Mouse (Mus musculus) left cerebral cortex, adult 18-20 months (tissue): Measurements from ENCODE around the gene Susd1. TPM values are rescaled to one million over a fixed set of nuclear protein-coding genes. Genes with fewer than 3 reads are reported as not detected.

Experiments used
- DNase-seq, 2 experiments: peaks; one replicate each; pipeline ENCODE4 v3.0.0; 2021 to 2022; ENCODE audit warnings: low spot score in 2 of 2, mixed read lengths in 1 of 2
- total RNA-seq, 2 experiments: library from RNA; stranded (reverse); gene quantifications; 2 replicates each; pipeline ENCODE4 v1.2.3; 2021

The Susd1 gene
- total RNA-seq, 2 experiments from 2014 or later: 6.1 to 7.3 TPM

GRCm38 (mm10) chr4:59382131-59382530 is 56.3 kb downstream of the Susd1 start:
- DNase-seq: no peak

DNA sequence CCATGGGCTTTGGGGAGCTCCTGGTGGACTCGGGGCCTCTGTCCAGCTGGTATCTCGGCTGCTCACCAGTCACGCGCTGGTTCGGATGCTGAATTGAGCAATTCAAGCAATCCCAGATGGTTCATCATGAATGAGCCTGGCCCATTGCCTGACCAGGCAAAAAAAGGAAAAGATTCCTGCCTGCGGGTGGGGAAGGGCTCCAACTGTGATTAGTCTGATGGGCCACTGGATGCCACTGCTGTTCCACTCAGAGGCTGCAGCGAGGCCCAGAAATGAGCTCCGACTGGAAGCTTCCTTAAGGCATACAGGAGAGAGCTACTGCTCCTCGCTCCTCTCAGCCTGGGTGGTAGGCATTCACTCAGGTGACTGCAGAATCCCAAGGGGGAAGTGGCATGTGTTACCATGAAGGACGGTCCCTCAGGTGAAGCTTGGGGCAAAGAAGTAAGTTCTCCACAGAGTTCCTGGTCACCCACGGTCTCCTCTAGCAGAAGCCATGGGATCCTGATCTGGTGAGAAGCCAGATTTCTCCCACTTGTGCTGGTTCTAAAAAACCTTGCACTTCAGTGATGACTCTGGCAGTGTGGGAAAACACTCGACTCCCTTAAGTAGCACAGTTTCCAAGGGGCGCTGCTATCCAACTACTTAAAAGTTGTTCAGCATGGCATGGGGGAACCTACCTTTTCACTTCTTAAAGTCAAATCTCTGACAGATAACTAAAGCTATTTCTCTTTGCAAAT is 57.3 kb downstream of the Susd1 start:
- DNase-seq: peak; percentile 81 to 86

DNA sequence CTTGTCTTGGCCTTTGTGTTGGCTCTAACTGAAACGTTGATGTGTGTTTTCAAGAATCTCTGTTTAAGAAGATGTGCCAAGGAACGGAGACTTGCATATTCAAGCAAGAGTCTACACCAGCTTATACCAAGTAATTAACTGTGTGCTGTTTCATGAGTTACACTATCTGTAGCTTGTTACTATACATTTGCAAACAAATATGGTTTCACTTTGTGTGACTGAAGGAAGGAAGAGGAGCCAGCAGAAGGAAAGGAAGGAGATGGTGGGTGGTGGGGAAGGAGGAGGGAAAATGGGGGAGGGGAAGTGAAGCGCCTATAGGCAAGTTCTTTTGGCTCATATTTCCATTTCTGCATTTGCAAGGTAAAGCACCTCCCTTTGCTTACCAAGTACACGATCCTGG is 58.0 kb downstream of the Susd1 start:
- DNase-seq: no peak

DNA sequence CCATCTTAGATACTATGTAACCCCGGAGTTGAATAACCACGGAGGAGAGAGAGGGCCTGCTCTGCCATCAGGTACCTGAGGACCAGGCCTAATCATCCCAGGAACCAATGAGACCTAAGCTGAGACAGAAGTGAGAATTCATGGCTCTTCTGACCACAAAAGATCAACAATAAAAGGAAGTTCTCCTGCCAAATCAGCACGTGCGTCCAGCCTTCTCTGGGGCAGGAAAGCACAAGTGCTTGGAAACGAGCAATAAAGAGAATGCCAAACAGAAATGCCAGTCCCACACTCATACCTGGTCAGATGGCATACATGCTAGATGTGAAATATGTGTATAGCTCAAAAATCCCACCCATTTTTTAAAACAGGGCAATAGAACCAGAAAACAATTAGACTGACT is 58.6 kb downstream of the Susd1 start:
- no peak for DNase-seq

DNA sequence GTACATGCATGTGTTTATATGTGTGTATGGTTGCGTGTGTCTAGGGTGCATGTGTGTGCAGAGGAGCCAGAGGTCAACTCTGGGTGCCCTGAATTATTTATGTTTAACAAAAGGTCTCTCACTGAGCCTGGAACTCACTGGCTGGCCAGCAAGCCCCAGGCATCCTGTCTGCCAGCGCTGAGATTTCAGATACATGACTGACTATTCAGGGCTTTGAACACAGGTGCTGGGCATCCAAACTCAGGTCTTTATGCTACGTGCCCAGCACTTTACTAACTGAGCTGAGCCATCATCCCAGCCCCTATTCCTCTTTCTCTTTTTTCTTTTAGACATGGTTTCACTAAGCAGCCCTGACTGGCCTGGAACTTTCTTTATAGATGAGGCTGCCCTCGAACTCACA is 59.8 kb downstream of the Susd1 start:
- no peak for DNase-seq

GRCm38 (mm10) chr4:59374271-59374938 is 64.0 kb downstream of the Susd1 start:
- DNase-seq: no peak

- no peak for DNase-seq
These were observed 65.8 kb downstream of the Susd1 start for GRCm38 (mm10) chr4:59372546-59373157.

DNA sequence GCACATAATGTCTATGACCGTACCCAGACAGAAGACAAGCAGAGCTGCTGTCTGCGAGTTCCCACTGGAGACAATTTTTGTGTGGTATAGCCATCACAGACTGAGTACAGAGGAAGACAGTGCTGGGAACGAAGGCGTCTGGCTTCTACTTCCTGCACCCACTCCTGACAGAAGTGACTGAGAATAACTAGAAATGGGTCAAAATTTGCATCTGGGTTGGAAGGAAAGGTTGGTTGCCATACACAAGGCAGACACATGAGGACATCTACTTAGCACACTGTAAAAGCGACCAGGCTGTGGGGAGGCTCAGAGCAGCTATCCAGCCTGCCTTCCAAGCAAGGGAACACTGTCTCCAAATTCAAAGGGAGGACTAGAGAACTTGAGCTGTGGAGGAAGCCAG is 66.5 kb downstream of the Susd1 start:
- peak; percentile 52 to 68 for DNase-seq

DNA sequence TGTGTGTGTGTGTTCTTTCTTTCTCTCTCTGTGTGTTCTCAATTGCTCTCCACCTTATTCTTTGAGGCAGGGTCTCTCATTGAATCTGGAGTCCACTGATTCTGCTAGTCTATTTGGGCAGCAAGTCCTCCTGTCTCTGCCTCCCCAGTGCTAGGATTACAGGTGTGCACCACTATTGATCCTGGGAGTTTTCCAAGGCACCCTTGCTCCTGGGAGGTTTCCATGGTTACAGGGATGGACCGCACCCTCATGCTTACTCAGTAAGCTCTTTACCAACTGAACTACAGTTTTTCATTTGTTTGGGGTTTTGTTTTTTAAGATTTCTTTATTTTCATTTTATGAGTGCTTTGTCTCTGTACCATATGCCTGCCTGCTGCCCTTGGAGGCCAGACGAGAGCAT is 68.5 kb downstream of the Susd1 start:
- DNase-seq: no peak

DNA sequence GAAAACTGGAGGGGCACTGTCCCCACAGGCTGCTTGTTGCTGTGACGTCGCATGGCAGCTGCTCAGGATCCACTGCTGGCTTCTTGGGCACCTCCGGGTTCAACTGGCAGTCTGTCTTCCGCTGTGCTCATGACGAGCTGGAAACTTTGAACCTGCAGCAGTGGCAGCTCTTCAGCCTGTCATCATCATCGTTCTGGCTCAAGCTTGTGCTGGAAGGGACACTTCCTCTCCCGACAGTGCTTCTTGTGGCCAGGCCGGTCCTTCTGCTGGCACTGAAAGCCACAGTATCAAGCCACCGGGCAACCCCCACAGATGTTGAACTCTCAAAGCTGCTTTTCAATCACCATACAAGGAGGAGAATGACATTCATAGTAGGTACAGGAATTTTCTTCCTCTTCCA is 70.3 kb downstream of the Susd1 start:
- DNase-seq: peak in 1 of 2 experiments; percentile 0

DNA sequence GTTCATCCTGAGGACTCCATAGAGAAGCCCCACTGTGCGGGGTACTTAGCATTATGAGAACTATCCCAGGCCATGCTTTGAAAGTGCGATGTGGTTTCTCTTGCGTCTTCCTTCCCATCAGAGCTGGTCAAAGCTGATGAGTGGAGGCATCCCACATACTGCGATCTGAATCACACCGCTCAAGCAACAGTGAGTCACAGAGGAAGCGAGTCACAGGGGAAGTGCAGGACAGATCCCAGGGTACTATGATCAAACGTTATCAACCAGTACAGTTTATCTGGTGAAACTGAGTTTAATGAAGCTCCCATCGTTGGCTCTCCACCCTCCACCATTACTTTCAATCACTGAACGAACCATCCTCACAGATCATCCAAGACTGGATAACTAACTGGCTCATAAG is 72.2 kb downstream of the Susd1 start:
- DNase-seq: peak in 1 of 2 experiments; percentile 20

- DNase-seq: peak in 1 of 2 experiments; percentile 1
These were observed 72.9 kb downstream of the Susd1 start for GRCm38 (mm10) chr4:59365571-59365970.

DNA sequence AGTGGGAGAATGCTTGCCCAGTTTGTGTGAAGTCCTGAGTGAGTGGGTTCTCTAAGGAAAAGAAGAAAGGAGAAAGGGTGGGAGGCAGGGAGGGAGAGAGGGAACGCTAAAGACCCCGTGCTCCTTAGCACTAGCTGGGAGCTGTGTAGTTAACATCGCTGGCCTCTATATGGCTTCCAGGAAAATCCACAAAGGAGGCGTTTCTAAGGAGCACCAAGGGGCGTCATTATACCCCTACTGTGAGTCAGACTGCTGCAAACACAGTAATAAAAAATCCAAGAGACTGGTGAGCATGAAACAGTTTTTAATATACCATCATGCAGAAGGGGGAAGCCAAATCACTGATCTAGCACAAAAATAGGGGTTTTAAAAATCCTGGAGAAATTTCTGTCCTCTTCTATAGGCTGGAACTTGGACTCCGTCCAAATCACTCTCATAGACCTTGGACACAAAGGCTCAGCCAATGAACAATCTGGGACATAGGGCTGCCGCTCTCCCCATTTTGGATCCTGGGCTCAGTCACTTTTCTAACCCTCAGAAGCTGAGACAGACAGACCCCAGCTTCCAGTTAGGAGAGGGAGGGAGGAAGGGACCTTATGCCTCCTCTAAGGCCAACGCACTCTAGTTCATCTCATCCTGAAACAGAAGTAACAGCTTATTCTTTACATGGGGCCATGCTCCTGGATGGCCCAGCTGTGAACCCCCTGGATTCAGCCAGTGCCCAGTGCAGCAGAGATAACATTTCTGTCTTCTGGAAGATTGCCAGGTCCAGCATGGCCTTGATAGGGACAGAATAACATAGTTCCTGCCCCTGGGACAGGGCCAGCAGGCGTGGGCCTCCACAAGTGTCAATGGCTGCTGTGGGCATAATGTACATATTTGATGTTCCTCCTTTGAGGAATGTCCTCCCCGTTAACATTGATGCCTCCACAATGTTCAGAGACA is 73.9 kb downstream of the Susd1 start:
- DNase-seq: peak in 1 of 2 experiments; percentile 1

GRCm38 (mm10) chr4:59363041-59363440 is 75.4 kb downstream of the Susd1 start:
- DNase-seq: no peak

DNA sequence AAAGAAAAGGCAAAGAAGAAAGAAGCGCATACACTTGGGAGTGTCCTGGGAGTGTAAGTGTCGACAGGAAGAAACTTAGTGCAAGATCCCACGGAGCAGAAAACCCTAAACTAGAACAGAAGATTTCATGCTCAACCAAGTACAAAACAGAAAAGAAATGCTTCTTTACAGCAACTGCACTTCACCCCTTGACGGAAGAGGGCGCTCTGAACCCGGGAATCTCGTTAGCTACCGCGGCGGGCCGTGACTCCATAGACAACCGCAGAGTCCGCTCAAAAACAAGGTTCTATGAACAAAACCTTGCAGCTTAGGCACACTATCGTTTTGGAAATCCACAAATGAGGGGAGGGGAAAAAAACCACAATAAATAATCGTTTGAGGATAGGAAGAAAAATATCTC is 77.7 kb downstream of the Susd1 start:
- DNase-seq: peak; percentile 85 to 89

GRCm38 (mm10) chr4:59359921-59360320 is 78.5 kb downstream of the Susd1 start:
- no peak for DNase-seq

GRCm38 (mm10) chr4:59358960-59359359 is 79.5 kb downstream of the Susd1 start:
- no peak for DNase-seq

DNA sequence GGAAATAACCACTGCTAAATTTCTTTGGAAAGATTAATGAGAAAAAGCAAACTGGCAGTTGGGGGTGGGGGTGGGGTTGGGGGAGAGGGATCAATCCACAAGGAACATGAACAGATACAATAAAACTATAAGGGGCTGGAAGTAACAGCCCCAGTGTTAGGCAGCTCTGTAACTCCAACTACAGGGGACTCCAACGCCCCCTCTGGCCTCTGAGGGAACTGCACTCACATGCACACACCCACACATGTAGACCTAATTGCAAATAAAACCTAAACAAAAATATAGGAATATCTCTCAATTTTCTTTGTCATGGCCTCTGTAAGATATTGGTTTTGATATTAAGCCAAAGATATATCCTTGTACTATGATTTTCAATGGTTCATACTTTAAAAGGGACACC is 83.0 kb downstream of the Susd1 start:
- no peak for DNase-seq

- DNase-seq: no peak
These were observed 83.8 kb downstream of the Susd1 start for GRCm38 (mm10) chr4:59354666-59355065.

- DNase-seq: no peak
These were observed 86.5 kb downstream of the Susd1 start for GRCm38 (mm10) chr4:59351938-59352337.

DNA sequence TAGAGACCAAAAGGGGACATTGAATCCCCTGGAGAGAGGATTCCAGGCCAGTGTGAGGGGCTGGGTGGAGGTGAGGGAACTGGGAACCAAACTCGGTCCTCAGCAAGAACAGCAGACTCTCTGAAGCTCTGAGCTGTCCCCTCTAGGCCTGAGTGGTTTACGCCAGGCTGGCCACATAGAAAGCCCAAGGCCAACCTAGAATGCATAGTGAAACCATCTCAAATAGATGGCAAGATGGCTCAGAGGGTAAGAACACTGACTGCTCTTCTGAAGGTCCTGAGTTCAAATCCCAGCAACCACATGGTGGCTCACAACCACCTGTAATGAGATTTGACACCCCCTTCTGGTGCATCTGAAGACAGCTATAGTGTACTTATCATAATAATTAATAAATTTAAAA is 88.1 kb downstream of the Susd1 start:
- peak in 1 of 2 experiments; percentile 0 for DNase-seq
